Mouse (Mus musculus): ENCODE data around the gene Slitrk4. TPM values are rescaled to one million over a fixed set of nuclear protein-coding genes. Genes with fewer than 3 reads are reported as not detected.

The Slitrk4 gene
- total RNA-seq (2021): 1 to 10 TPM in 1 of 2 experiments, under 1 TPM in 1; 0.81 to 1.3 TPM

GRCm38 (mm10) chrX:64276290-64277125 lies at the start of gene Slitrk4:
Slitrk4 (minus strand) TSS chrX:64276996.
- DNase-seq: no peak
- intact Hi-C loops (cut with DNase I): loop anchor here (5.0 kb wide), 1 partner anchor 284 kb away; no protein-coding TSS in a partner anchor

GRCm38 (mm10) chrX:64319501-64319900 lies 42.7 kb upstream of the Slitrk4 start:
- DNase-seq: no peak
- intact Hi-C loops (cut with DNase I): no loop called here

GRCm38 (mm10) chrX:64277991-64278301 lies 1.1 kb upstream of the Slitrk4 start:
- no peak for DNase-seq
- intact Hi-C loops (cut with DNase I): loop anchor here (5.0 kb wide), 1 partner anchor 286 kb away; no protein-coding TSS in a partner anchor

GRCm38 (mm10) chrX:64277126-64277990 lies 562 bp upstream of the Slitrk4 start:
- intact Hi-C loops (cut with DNase I): loop anchor here (5.0 kb wide), 1 partner anchor 285 kb away; no protein-coding TSS in a partner anchor
- no peak for DNase-seq

- no peak for DNase-seq
- intact Hi-C loops (cut with DNase I): loop anchor here (5.0 kb wide), 1 partner anchor 283 kb away; no protein-coding TSS in a partner anchor
Observed at GRCm38 (mm10) chrX:64275501-64276289, 1.1 kb downstream of the Slitrk4 start.

GRCm38 (mm10) chrX:64263481-64263880 lies 13.3 kb downstream of the Slitrk4 start:
- intact Hi-C loops (cut with DNase I): no loop called here
- DNase-seq: no peak

Other genes starting within 250 kb of the Slitrk4 start
- gene Gm6760, start 124.8 kb downstream of the Slitrk4 start, total RNA-seq (2021): not detected
- gene 3830417A13Rik, start 103.4 kb downstream of the Slitrk4 start, total RNA-seq (2021): not detected